In genomic region chr7:133669946-133670345, GRCm38 (mm10) we compare ENCODE assay signal across 37 mouse cellular contexts. TPM values are rescaled to one million over a fixed set of nuclear protein-coding genes. Genes with fewer than 3 reads are reported as not detected.
"Had no signal": no experiment of that assay in that cellular context is flagged by ENCODE, and none has a peak within 500 bp of the region (broad histone marks: within the 10 kb centered on the region; RNA-seq: fewer than 3 reads in every experiment).

No protein-coding gene starts in this region.

- H3K27ac ChIP-seq: gastrocnemius, adult 2 months; heart, adult 2 months; heart, embryonic 13.5 days; heart, embryonic 15.5 days; hindbrain, embryonic 10.5 days; hindbrain, embryonic 12.5 days; hindbrain, embryonic 14.5 days; kidney, embryonic 15.5 days; kidney, postnatal 0 days; limb, embryonic 13.5 days; limb, embryonic 15.5 days; liver, embryonic 12.5 days; liver, embryonic 14.5 days had no signal

- H3K4me3 ChIP-seq: gastrocnemius, adult 2 months; heart, adult 2 months; heart, embryonic 13.5 days; heart, embryonic 15.5 days; hindbrain, embryonic 10.5 days; hindbrain, embryonic 12.5 days; kidney, embryonic 15.5 days; limb, embryonic 13.5 days; limb, embryonic 15.5 days; liver, embryonic 12.5 days had no signal

- H3K27me3 ChIP-seq: heart, embryonic 13.5 days; heart, embryonic 15.5 days; hindbrain, embryonic 12.5 days; kidney, embryonic 15.5 days; limb, embryonic 13.5 days; limb, embryonic 15.5 days; liver, embryonic 12.5 days had no signal

- DNase-seq: gastrocnemius, adult 2 months; gastrocnemius, postnatal 10 days; gastrocnemius, postnatal 25 days; heart, adult 11 months; heart, adult 2 months; heart, postnatal 4 days; kidney, adult 11 months; kidney, adult 2 months; kidney, adult 9 months; kidney, postnatal 14 days; kidney, postnatal 36 days; layer of hippocampus, adult 9-11 months; layer of hippocampus, postnatal 36 days; left cerebral cortex, postnatal 4 days had no signal

- H3K4me1 ChIP-seq: heart, embryonic 13.5 days; heart, embryonic 15.5 days; hindbrain, embryonic 10.5 days; hindbrain, embryonic 12.5 days; kidney, embryonic 15.5 days; limb, embryonic 13.5 days; limb, embryonic 15.5 days had no signal

- H3K4me2 ChIP-seq: heart, embryonic 11.5 days; heart, embryonic 13.5 days; heart, embryonic 15.5 days; hindbrain, embryonic 12.5 days; hindbrain, embryonic 14.5 days; kidney, embryonic 15.5 days; limb, embryonic 13.5 days; limb, embryonic 15.5 days; liver, embryonic 12.5 days had no signal

- H3K9me3 ChIP-seq: heart, embryonic 13.5 days; heart, embryonic 15.5 days; hindbrain, embryonic 10.5 days; hindbrain, embryonic 12.5 days; kidney, embryonic 15.5 days; limb, embryonic 13.5 days; limb, embryonic 15.5 days; liver, embryonic 12.5 days had no signal

- H3K9ac ChIP-seq: heart, embryonic 13.5 days; heart, embryonic 15.5 days; hindbrain, embryonic 12.5 days; hindbrain, embryonic 14.5 days; kidney, embryonic 15.5 days; limb, embryonic 13.5 days; limb, embryonic 15.5 days; liver, embryonic 12.5 days; liver, embryonic 14.5 days had no signal

RNA-seq across cellular contexts. Expression of gene Mmp21, which starts 9.9 kb away (rescaled TPM):
- total RNA-seq: gastrocnemius, adult 2 months; gastrocnemius, postnatal 10 days; gastrocnemius, postnatal 25 days; heart, adult 2 months; heart, postnatal 25 days; heart, postnatal 4 days; layer of hippocampus, postnatal 14 days; left cerebral cortex, adult 18-20 months; left cerebral cortex, postnatal 10 days; left cerebral cortex, postnatal 25 days; left cerebral cortex, postnatal 4 days; liver, adult 2 months had no signal
- polyA plus RNA-seq: gonadal fat pad, adult 2 months; heart, adult 2 months; heart, embryonic 13.5 days; heart, embryonic 15.5 days; heart, postnatal 0 days; hindbrain, embryonic 10.5 days; hindbrain, embryonic 12.5 days; intestine, embryonic 14.5 days; intestine, embryonic 16.5 days; kidney, adult 2 months; kidney, postnatal 0 days; large intestine, adult 2 months; limb, embryonic 13.5 days; limb, embryonic 15.5 days; liver, adult 2 months; liver, embryonic 12.5 days had no signal
